Mouse (Mus musculus): ENCODE data around the gene Tbc1d22a.

The Tbc1d22a gene

DNA sequence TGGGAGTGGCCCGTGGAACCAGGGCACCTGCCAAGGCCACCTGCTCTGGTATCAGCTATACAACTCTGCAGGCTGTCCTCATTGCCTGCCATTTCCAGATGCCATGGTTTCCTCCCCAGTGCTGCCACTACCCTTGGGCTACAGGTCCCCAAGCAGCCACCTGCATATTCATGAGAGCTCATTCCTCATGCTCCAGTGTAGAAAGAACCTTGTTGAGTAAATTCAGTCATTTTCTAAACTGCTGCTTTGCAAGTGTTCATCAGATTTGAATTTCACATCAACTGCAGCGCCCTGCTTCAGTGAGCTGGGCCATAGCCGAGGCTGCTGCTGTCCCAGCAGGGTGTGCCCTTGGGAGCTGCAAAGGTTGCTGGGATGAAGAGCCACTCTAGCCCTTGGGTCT lies 174.3 kb downstream of the Tbc1d22a start:
- DNase-seq (ENCODE audit: low read depth), result no peak

DNA sequence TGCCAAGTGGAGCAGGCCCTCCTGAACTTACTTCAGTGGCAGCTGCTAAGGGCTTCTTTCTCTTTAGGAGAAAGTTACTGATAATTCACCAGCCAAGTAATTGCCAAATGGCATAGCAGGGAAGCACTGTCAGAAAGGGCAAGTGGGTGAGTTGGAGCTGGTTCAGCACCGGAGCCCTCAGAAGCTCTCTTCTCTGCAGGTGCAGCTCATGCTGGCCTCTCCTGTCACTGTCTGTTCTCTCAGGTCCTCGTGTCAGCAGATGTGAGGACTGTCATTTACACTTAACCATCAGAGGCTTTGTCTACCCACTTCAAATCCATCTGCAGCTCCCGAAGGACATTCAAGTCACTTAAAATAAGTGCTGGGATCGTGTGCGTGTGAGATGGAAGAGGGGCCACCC lies 190.6 kb downstream of the Tbc1d22a start:
- DNase-seq (ENCODE audit: low read depth), result no peak

DNA sequence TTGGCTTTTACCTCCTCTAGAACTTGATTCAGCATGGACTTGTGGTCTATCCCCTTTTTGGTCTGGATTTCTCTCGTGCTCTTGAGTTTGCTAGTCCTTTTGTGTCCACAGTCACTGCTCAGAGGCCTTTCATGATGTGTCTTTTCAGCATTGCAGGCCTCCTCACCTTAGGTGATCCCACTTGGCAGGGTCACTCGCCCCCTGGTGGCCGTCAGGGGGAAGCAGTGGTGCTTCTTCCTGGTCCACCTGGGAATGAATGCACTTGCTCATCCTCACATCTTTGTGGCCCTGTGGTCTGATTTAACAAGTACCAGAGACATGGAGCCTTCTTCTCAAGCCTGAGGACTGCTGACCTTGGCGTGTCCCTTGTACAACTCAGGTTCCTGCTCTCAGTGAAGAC lies 191.3 kb downstream of the Tbc1d22a start:
- DNase-seq (ENCODE audit: low read depth), result peak; percentile 68

DNA sequence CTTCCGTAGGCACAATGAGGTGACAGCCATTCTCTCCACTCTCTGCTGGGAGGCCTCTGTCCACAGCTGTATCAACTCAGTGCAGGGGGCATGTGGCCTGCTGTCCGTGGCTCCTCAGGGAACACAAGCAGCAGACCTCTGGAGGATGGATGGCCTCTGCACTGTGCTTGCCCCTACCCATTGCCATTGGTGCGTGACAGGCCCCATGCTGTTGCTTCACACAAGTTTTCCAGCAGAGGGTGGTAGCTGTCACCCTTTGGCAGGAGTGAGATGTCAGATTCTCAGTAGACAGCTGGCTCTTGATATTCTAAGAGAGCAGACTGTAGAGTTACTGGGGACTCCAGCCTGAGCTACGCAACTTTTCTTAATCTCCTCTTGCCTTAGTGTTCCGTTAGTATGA lies 195.1 kb downstream of the Tbc1d22a start:
- peak; percentile 20 for DNase-seq (ENCODE audit: low read depth)

DNA sequence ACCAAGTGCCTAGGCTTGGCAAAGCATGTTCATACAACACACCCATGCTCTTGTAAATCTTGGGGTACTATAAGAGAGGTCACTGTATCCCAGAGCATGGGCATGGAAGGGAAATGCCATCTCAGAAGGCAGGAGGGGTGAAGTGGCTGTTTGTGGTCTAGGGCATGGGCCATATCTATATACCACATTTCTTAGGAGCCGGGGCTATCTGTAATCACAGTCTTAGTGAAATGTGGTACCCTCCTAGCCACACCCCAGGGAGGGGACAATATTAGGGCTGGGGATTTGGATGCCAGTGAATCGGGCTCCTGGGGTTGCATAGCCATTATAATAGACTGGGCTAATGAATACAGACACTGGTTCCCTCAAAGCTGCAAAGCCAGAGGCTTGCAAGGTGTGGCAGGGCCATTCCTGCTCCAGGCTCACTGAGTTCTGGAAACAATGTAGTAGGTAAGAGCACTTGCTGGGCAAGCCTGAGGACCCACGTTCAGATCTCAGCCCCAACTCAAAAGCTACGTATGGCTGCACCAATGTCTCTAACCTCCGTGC lies 197.3 kb downstream of the Tbc1d22a start:
- DNase-seq (ENCODE audit: low read depth), result no peak

DNA sequence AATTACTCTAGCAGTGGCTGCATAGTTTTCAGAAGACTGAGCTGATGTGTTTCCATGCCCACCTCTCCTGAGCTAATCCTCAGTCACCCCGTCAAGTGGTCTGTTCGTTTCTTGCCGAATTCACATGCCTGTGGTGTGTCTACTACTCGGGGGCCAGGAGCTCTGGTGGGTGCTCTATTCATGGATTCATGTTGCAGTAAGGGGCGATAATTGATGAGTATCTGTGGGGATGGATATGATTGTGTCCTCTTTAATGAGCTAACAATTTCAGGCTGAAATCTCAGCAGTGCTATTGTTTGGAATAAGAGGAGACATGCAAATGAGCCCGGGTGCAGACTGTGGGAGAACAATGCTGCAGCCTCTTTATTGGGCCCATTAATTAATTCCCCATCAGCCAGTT lies 201.7 kb downstream of the Tbc1d22a start:
- no peak for DNase-seq (ENCODE audit: low read depth)

DNA sequence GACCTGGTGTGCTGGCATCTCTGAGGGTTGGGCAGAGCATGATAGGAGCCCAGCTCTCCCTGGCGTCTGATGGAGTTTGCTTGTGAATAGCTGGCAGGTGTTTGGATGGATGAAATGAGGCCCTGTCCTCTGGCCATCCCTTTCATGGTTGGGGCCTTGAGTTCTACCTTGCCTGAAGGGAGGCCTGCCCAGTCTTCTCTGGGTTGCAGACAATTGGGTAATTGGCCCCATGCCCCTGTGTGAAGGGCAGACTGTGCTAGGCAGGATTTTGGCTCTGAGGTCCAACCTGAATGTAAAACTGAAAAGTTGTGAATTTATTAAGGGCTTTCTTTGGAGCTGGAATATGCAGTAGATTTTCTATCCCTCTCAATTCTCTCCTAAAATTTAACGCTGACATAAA lies 204.2 kb downstream of the Tbc1d22a start:
- no peak for DNase-seq (ENCODE audit: low read depth)

DNA sequence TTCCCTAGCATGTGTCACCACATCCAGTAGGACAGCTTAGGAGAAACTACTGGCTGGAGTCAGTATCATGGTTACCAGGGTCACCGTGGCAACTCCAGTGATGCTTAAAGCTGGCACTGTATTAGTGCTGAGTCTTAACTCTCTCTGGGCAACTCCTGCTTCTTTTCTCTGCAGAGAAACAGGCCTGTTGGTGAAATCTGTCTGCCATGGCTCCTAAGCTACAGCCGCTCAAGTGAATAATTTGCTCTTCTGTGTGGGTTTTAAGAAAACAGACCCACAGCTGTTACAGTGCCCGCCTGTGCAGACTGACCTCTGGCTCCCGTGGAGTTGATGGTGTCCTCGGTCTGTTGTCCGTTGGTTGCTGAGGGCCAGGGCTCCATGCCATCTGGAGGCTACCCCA lies 205.4 kb downstream of the Tbc1d22a start:
- DNase-seq (ENCODE audit: low read depth), result no peak

DNA sequence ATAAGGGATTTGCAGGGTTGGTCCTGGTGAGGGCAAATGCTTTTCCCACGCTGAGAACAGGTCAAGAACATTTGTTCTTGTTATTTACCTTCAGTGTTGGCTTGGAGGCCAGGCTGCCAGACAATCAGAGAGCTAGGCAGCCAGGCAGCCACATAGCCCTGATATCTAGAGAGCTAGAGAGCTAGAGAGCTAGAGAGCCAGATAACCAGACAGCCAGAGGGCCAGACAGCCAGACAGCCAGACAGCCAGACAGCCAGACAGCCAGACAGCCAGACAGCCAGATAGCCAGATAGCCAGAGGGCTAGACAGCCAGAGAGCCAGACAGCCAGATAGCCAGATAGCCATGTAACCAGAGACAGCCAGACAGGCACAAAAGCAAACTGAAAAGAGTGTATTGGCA lies 208.6 kb downstream of the Tbc1d22a start:
- no peak for DNase-seq (ENCODE audit: low read depth)

DNA sequence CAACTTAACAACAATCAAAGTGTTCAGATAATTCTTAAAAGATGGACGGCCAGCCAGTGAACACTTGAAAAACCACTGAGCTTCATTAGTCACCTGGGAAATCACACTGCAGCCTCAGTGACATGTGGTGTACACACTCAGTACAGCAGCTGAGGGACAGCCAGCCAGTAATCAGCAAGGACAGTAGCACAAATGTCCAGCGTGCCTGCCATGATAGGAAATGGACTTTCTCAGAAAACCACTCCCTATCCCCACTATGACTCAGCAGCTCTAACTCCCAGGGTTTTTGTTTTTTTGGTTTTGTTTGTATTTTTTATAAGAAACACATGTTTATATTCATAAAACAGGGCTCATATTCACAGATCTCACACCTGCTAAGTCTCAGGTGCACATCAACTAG lies 209.6 kb downstream of the Tbc1d22a start:
- DNase-seq (ENCODE audit: low read depth), result peak; percentile 21

DNA sequence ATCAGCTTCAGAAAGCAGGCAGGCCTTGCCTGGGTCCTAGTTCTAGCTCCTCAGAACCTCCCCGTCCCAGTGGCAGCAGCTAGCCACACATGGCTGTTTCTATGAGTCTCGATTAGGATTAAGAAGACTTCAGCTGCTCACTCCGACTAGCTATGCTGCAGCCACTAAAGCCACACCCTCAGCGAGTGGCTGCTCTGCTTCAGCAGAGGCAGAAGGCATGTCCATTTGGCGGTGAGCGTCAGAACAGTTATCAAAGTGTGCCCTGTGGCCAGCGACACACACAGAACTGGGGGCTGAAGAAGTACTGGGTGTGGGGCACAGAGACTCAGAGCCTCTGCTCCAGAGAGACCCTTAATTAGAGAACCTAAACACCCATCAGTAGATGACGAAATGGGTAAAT lies 210.7 kb downstream of the Tbc1d22a start:
- DNase-seq (ENCODE audit: low read depth), result no peak

DNA sequence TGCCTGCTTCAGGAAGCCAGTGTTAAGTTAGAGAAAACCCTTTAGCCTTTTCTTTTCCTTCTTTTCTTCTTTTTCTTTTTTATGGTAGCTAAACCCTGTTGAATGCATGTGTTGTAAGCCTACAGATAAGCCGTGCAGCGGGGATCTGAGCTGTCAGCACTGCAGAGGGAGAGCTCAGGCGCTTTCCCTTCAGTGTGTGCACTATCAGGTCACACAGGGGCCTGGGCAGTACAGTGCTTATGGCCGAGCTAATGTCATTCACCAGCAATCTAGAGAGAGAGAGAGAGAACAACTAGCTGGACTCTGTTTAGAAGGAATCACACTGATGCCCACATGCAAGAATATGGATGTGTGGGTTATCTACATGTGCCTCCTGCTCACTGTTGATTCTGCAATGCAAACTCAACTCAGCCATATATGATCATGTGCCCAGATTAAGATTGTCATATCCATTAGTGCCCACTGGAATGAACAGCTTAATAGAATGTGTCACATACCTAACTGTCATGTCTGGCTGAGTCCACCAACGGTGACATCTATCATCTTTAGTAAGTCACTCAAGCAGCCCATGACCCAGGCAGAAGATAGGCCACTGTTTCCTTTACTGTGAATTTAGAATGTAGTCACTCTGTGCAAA lies 212.2 kb downstream of the Tbc1d22a start:
- no peak for DNase-seq (ENCODE audit: low read depth)

DNA sequence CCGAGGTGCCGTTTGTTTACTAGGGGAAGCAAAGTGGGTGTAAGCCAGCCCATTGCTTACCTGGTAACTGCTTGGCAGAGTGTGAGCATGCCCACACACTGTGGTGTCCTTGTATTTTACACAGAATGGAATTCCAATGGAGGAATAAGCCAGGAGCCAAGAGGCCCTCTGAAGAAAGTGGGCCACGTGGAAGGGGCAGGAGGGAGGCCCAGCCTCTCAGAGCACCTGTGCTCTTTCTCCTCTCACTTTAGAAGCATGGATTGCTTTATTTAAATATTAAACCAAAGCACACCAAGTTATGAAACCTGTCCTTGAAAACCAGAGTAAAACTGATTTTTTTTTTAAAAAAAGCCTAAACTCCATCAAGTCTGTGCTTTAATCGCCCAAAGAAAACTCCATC lies 213.2 kb downstream of the Tbc1d22a start:
- no peak for DNase-seq (ENCODE audit: low read depth)

DNA sequence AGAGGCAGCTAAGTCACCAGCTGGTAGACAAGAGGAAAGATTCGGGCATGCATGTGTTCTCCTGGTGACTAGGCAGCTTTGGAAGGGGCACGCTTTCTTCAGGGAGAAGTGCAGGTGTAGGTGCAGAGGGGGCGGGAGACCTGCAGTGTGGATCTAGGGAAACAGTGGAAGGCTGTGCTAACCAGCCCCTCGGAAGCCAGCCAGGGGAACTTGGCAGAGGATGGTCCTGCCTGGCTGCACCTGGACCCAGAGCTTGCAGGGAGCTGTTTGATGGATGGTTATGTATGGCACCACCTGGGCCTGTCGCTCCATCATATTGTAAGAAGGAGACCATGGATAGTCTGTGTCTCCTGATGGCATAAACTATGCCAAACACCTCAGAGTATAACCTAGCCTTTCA lies 214.2 kb downstream of the Tbc1d22a start:
- no peak for DNase-seq (ENCODE audit: low read depth)

DNA sequence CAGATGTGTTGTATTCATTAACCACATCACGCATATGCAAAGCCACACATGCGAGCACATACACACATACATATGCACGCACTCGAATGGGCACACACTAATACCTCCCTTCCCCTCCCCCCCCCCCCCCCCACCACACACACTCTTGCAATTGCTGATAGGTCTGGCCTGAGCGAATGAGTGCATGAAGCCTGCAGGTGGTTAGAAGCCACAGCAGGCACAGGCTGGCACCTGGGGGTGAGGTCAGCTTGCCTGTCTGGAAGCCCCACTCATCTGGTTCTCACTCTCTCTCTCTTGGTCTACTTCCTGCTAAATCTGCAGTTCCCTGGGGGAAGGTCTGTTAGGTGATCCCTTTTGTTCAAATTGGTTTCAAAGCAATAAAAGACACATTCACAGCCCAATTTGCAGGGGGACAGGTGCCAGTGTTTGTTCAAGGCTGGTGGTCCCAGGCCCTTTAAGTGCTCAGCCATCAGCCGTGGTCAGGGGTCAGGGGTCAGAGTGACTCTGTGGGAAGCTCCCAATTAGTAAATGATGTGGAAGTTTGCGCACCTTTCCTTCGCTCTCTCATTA lies 215.6 kb downstream of the Tbc1d22a start:
- DNase-seq (ENCODE audit: low read depth), result no peak

DNA sequence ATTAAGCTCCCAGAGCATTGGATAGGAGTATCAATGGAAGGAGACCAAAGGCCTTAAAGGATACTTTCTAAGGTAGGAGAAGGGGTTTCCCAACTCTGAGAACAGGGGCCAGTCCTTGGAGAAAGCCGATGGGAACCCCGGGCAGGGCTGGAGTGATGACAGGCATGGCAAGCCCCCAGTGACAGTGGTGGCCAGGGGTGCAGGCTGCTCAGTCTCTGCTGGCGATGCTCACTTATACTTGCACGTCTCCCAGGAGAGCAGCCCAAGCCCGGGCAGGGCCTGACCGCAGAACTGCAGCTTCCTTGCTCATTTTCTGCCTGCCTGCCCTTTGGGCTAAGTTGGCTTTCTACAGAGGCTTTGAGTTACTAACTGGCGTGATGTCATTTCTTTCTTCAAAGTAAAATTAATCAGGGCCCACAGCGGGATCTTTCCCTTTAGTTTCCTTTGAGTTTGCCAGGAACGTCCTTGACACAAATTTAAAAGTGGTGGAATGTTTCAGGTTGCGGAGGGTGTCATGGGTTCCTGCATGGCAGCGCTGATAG lies 217.4 kb downstream of the Tbc1d22a start:
- DNase-seq (ENCODE audit: low read depth), result no peak

DNA sequence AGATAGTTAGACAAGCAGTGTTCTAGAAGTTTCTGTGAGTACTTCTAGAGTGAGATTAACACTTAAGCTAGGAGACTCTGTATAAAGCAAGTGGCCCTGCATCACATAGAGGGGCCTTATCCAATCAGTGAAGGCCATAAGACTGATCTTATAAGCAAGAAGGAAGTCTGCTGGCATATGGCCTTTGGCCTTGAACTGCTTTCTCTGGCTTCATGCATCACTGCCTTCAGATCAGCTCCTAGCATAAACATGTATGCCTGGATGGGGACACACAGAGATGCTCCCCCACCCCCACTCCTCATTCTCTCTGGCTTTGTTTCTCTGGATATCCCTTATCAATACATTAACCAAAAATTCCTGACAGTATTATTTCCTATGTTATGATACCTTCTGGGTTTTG lies 218.5 kb downstream of the Tbc1d22a start:
- no peak for DNase-seq (ENCODE audit: low read depth)

DNA sequence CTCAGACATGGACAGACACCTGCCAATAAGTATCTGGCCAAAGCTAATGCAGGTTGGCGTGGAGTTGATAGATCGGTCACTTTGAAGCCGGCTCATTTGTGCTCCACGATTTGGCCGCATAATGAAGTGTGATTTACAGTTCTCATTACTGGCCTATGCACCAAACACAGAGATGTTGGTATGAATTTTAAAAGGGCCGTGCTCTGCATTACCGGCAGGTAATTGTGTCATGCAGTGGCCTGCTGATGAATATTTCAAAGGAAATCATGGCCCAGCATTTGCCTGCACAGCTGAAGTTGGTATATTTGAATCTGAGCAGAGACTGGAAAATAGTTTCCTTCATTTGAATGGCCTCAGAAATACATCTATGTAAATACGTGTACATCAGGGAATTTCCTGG lies 219.1 kb downstream of the Tbc1d22a start:
- DNase-seq (ENCODE audit: low read depth), result no peak

DNA sequence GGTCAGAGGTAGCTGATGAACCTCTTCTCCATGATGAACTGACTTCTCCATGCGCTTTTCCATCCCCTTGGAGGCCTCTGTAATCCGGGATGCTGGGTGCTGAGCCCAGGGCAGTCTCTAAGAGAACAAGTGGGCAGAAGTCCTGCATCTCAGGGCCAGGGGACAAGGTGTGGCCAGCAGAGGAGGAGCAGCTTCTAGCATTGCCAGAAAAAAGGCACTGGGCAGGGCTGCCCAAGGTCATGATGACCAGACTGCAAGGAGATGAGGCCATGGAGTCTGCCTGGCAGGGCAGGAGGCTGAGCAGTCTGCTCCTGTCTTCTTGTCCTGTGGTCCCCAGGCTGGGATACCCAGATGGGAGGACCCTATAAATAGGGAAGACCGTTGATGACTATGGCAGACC lies 220.0 kb downstream of the Tbc1d22a start:
- no peak for DNase-seq (ENCODE audit: low read depth)

DNA sequence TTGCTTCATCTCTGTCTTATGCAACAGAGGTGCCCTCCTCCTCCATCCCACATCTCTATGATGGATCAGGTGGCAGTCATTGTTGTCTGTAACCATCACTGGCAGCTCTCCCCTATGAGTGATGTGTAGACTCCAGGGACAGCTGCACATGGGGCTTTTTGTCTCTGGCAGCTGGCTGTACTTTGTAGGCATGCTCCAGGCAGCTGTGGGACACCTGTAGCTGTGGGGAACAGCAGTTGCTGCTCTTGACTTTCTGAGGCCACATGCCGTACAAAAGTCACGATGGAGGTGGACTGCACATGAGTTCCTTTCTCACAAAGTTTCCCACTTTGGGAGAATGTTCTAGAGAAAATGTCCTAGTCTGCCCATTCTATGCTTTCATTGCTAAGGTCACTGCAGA lies 223.1 kb downstream of the Tbc1d22a start:
- no peak for DNase-seq (ENCODE audit: low read depth)

DNA sequence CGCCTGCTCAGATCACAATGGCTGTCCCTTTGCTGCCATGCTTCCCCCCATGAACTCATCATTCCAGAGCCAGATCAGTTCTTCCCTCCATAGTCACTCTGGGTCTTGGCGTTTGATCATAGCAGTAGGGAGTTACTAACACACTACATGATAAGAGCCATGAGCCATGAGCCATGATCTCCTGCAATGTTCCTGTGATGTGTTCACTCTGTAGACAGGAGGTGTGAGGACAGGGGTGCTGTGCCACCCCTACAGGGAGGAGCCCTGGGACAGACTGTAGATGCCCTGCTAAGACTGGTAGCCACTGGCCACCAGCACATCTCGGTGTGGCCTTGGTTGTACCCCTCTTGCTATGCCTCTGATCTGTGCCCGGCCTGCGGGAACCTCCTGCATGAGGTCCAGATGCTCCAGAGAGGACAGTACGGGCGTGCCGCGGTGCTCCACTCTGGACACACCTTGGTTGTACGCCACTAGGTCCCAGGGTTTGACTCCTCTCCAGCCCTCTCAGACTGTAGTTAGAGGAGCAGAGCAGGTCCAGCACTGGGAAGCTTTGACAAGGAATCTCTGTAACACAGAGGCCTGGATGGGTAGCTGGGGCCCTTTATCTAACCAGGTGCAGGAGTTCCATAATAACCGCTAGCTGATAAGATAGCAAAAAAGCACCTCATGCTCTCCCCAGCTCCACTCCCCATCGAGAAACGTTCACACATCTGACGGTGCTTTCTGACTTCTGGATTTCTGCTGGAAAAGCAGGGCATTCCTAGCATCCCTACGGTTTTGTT lies 224.9 kb downstream of the Tbc1d22a start:
- DNase-seq (ENCODE audit: low read depth), result no peak

DNA sequence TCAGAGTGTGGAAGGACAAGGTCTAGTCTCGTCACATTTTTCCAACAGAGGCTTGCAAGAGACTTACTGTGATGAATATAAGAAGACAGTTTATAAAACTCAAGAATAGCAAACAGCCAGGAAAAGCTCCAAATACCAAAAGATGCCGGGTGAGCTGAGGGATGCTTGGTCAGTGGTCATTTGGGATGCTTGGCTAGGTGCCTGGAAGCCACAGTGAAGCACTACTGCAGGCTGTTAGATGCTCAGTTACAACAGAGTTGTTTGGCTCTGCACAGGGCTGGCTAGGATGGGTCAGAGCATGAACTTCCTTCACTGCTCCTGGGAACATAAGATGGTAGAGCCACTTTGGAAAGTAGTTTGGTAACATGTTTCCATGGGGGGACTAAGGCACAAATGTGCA lies 230.0 kb downstream of the Tbc1d22a start:
- DNase-seq (ENCODE audit: low read depth), result peak; percentile 45

DNA sequence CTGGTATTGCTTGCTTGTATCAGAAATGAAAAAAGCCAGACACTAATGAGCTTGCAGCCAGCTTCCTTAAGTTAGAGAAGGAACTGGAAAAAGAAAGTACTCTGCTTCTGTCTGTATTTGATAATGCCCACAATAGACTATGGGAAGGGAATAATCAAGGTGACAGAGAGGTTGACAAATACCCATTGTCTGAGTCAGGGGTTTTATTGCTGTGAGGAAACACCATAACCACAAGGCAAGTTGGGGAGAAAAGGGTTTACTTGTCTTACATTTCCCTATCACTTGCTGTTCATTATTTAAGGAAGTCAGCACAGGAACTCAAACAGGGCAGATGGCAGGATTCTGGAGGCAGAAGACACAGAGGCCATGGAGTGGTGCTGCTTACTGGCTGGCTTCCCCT lies 231.8 kb downstream of the Tbc1d22a start:
- no peak for DNase-seq (ENCODE audit: low read depth)

Measured in NIH3T3 (cell line).